Mouse (Mus musculus): ENCODE results near the gene Jpt1. TPM values are rescaled to one million over a fixed set of nuclear protein-coding genes. Genes with fewer than 3 reads are reported as not detected.

Jpt1 gene
- polyA plus RNA-seq, 1 experiment from 2014 or later, result 995 TPM

DNA sequence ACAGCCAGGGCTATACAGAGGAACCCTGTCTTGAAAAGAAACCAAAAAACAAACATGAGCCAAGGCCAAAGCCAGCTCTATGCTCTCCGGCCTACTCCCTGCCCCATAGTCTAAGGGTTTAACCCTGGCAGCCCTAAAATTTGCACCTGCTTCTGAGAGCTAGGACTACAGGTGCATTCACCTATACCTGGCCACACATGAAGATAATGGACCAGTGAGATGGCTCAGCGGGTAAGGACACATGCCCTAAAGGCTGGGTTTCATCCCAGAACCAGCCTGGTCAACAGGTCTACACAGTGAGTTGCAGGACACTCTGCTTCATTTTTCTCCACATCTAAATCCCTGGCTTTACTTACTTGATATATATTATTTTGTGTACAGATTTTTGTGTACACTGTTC, 8.1 kb upstream of the Jpt1 start:
- no peak for DNase-seq (ENCODE audit: low spot score)
- H3K9me3 ChIP-seq, result no peaks in the 10 kb centered on the region
- peaks cover 65% of the 10 kb centered on the region for H3K36me3 ChIP-seq
- WGBS, result 95% methylated on average over 2 of the region's 2 CpGs
- no peaks in the 10 kb centered on the region for H3K4me1 ChIP-seq (replicated peaks)
- no peaks in the 10 kb centered on the region for H3K27me3 ChIP-seq (ENCODE audit: insufficient read depth, poor library complexity, severe bottlenecking)
- no peak overlapping the region for H3K27ac ChIP-seq
- H3K4me3 ChIP-seq, result no peak overlapping the region

DNA sequence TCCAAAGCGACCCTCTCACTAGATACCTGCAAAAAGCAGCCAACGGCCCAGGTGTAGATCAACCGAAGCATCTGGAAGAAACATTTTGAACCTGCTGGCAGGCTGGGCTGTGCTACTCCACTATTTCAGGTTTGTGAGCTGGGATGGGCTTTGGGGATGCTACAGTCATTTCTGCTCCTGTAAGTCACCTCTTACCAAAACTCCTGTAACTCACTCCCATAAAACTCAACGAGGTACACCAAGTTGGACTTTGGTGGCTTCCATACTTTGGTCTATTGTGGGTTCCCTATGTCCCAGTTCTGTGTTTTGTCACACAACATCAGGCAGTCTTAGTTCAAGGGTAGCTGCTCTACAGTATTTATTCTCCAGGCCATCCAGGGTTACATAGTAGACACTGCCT, 6.9 kb upstream of the Jpt1 start:
- no peak overlapping the region for H3K27ac ChIP-seq
- no peak for DNase-seq (ENCODE audit: low spot score)
- no peak overlapping the region for H3K4me3 ChIP-seq
- no peaks in the 10 kb centered on the region for H3K4me1 ChIP-seq (replicated peaks)
- WGBS, result 90% methylated on average over 4 of the region's 4 CpGs
- no peaks in the 10 kb centered on the region for H3K9me3 ChIP-seq
- peaks cover 53% of the 10 kb centered on the region for H3K36me3 ChIP-seq
- H3K27me3 ChIP-seq (ENCODE audit: insufficient read depth, poor library complexity, severe bottlenecking), result no peaks in the 10 kb centered on the region

DNA sequence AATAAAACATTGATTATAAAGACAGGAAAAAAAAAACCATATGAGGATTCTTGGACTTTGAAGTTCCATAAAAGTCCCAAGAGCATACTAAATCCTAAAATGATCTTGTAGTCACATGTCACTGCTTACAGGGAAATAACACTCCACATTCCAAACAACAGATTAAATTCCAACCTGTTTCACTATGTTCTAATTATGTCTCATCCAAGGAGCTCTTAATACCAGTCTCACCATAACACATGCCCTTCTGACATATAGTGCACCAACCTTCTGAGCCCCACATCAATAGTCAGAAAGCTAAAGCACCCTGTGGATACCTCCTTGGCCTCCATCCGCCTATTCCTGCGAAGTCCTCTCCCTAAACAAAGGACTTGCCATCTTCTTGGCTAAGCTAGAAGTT, 6.0 kb upstream of the Jpt1 start:
- 0 out of 2 replicates have a peak, but pooled peaks cover under 1% of the 10 kb centered on the region for H3K4me1 ChIP-seq (replicated peaks)
- no peak for DNase-seq (ENCODE audit: low spot score)
- peaks cover 44% of the 10 kb centered on the region for H3K36me3 ChIP-seq
- no peak overlapping the region for H3K4me3 ChIP-seq
- H3K9me3 ChIP-seq, result no peaks in the 10 kb centered on the region
- no peak overlapping the region for H3K27ac ChIP-seq
- 57% methylated on average over 2 of the region's 2 CpGs for WGBS
- H3K27me3 ChIP-seq (ENCODE audit: insufficient read depth, poor library complexity, severe bottlenecking), result no peaks in the 10 kb centered on the region

DNA sequence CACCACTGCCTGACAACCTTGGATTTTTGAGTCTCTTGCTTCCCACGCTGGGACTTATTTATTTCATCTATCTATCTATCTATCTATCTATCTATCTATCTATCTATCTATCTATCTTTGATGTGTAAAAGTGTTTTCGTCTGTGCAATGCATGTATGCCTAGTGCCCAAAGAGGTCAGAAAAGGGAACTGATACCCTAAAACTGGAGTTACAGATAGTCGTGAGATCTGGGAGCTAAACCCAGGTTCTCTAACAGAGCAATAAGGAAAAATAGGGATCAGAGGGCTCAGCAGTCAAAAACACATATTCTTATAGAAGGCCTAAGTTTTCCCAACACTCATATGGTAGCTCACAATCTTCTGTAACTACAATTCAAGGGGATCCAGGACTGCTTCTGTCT, 5.4 kb upstream of the Jpt1 start:
- H3K9me3 ChIP-seq, result no peaks in the 10 kb centered on the region
- H3K4me1 ChIP-seq (replicated peaks), result 0 out of 2 replicates have a peak, but pooled peaks cover 5% of the 10 kb centered on the region
- peaks cover 38% of the 10 kb centered on the region for H3K36me3 ChIP-seq
- no peak overlapping the region for H3K27ac ChIP-seq
- DNase-seq (ENCODE audit: low spot score), result no peak
- 89% methylated on average over 3 of the region's 3 CpGs for WGBS
- no peak overlapping the region for H3K4me3 ChIP-seq
- H3K27me3 ChIP-seq (ENCODE audit: insufficient read depth, poor library complexity, severe bottlenecking), result no peaks in the 10 kb centered on the region

DNA sequence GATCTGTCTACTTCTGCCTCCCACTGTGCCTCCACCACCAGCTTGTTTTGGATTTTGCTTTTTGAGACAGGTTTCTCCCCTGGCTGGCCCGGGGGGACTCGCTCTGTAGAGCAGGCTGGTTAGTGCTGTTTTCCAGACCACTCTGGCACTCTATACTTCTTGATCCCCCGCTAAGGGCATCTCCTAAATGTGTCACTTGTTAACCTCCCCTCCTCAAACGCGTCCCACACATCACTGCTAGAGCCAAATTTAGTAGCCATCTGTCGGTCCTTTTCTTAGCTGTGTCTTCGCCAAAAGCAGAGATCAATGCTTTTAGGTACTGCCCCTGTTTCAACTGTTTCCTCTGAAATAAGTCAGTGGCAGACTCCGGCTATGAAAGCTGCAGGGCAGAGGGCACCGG, 4.5 kb upstream of the Jpt1 start:
- peaks cover 29% of the 10 kb centered on the region for H3K36me3 ChIP-seq
- no peaks in the 10 kb centered on the region for H3K9me3 ChIP-seq
- DNase-seq (ENCODE audit: low spot score), result no peak
- WGBS, result 80% methylated on average over 9 of the region's 9 CpGs
- H3K4me3 ChIP-seq, result no peak overlapping the region
- H3K27me3 ChIP-seq (ENCODE audit: insufficient read depth, poor library complexity, severe bottlenecking), result no peaks in the 10 kb centered on the region
- no peak overlapping the region for H3K27ac ChIP-seq
- 0 out of 2 replicates have a peak, but pooled peaks cover 5% of the 10 kb centered on the region for H3K4me1 ChIP-seq (replicated peaks)

DNA sequence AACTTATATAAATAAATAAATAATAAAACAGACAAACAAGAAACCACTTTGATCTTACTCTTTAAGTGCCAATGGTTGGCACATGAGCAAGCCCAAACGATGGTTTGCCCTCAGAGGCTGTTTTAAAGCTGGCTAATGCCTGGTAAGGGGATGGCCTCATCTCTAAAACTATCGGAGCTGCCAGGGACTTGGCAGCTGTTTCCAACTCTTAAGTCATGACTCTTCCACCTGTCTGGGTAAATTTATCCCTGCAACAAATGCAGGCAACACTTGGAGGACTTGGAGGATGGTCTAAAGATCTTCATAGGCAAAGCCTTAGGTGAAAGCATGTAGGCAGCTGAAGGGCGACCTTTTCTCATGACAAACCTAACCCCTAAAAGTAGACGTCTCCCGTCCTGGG, 2.8 kb upstream of the Jpt1 start:
- Histone ChIP-seq H3K27ac (no peak overlapping the region), H3K36me3 (peaks cover 17% of the 10 kb centered on the region), H3K4me1 (replicated peaks) (peaks cover 18% of the 10 kb centered on the region), H3K9me3 (no peaks in the 10 kb centered on the region), H3K27me3 (ENCODE audit: insufficient read depth, poor library complexity, severe bottlenecking) (no peaks in the 10 kb centered on the region), H3K4me3 (no peak overlapping the region)
- DNase-seq (ENCODE audit: low spot score), result no peak
- 86% methylated on average over 5 of the region's 5 CpGs for WGBS

DNA sequence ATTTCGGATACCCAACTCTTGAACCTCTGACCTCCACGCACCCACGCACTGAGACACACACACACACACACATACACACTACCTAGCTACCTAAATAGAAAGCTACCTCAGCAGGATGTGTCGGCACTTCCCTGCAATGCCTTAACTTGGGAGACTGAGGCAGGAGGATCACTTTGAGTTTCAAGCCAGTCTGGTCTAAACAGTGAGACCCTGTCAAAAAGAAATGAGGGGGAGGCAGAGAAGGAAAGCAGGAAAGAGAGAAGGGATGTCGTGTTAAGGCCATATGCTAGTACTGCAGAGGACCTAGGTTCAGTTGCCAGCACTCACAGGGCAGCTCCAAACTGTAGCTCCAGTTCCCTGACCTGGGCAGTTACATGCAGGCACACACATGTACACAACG, 834 bp upstream of the Jpt1 start:
- H3K9me3 ChIP-seq, result no peaks in the 10 kb centered on the region
- H3K4me1 ChIP-seq (replicated peaks), result peaks cover 38% of the 10 kb centered on the region
- 72% methylated on average over 6 of the region's 6 CpGs for WGBS
- DNase-seq (ENCODE audit: low spot score), result no peak
- no peak overlapping the region for H3K4me3 ChIP-seq
- no peaks in the 10 kb centered on the region for H3K27me3 ChIP-seq (ENCODE audit: insufficient read depth, poor library complexity, severe bottlenecking)
- H3K36me3 ChIP-seq, result no peaks in the 10 kb centered on the region
- peak overlapping the region; percentile 99; the same call in 1 of the 2 replicates for H3K27ac ChIP-seq

DNA sequence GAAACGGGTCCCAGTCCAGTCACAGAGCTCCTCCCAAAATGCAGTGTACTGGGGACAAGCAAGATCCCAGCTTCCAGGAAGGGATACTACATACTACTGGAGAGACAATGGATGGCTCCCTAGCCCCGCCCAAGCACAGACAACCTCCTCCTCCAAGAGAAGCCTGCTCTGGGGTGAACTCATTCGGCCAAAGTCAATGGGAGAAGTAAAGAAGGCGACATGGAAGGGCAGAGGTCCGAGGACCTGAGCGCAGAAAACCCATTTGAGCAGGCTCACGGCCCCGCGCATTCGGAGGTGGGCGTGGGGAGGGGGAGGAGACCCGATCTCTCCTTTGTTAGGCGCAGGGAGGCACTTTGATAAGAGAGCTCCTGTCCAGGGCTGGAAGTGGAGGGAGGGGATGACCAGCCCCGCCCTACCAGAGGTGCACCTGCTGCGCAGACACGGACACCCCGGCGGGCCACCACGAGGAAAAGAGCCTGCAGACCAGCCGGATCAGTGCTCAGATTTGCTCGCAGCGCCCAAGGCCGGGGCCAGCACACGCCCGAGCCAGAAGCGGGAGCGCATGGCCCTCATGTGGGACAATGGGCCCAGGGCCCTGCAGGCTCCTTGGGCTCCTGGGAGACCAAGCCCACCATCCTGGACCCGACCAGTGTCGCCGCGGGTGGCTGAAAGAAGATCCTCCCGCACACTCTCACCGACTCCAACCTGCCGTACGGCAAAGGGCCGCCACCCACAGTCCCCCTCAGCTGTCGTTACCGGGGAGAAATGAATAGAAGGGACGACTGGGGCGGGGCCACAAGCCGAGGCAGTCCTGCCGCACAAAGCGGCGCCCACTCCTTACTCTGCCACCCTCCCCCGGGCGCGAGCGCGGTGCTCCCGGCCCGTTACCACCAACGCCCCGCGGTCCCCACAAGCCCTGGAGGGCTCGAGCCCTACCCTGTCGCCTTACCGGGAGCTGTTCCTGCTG, 633 bp downstream of the Jpt1 start:
- Histone ChIP-seq H3K36me3 (peaks cover 4% of the 10 kb centered on the region), H3K4me1 (replicated peaks) (peaks cover 46% of the 10 kb centered on the region)
- under 1% methylated on average over 57 of the region's 57 CpGs for WGBS

DNA sequence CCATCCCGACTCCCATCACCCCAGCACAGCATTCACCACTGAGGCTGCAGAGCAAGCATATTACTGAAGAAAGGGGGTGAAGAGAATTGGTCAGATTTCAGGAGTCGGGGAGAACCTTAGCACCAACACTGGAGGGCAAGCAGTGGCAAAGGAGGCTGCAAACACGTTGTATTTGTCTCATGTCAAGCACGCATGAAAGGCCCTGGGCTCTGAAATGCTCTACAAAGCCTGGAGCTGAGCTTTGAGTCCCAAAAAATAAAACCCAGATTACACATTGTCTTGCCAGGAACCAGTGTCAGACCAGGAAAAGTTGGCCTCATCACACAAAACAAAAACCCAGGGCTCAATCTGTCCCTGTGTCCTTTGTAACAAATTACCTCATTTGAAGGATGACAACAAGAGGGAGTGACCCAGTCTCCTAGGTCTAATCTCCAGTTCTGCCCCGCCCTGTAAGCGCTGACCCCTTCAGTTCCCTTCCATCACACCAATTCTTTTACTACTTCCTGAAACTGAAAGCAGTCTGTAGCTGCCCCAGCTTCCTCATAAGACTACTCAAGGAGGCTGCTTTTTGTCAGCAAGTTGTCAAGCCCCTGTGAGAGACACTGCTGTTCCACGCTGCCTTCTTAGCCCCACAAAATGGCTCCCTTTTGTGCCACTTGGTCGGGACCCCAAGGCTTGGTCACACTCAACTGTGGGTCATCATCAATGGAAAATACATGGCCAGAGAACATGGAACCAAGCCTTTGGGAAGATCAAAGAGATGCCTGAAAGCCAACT, 1.6 kb downstream of the Jpt1 start:
- Histone ChIP-seq H3K27me3 (ENCODE audit: insufficient read depth, poor library complexity, severe bottlenecking) (no peaks in the 10 kb centered on the region), H3K4me3 (peak overlapping the region; percentile 100), H3K4me1 (replicated peaks) (peaks cover 55% of the 10 kb centered on the region), H3K9me3 (no peaks in the 10 kb centered on the region), H3K27ac (peak overlapping the region; percentile 99), H3K36me3 (peaks cover 13% of the 10 kb centered on the region)
- 40% methylated on average over 8 of the region's 8 CpGs for WGBS
- peak; percentile 21 for DNase-seq (ENCODE audit: low spot score)

More for the DNA sequence above, 633 bp downstream of the Jpt1 start:
- no peaks in the 10 kb centered on the region for H3K27me3 ChIP-seq (ENCODE audit: insufficient read depth, poor library complexity, severe bottlenecking)
- peak overlapping the region; percentile 99 for H3K27ac ChIP-seq
- H3K4me3 ChIP-seq, result peak overlapping the region; percentile 100
- peak; percentile 70 for DNase-seq (ENCODE audit: low spot score)
- no peaks in the 10 kb centered on the region for H3K9me3 ChIP-seq

DNA sequence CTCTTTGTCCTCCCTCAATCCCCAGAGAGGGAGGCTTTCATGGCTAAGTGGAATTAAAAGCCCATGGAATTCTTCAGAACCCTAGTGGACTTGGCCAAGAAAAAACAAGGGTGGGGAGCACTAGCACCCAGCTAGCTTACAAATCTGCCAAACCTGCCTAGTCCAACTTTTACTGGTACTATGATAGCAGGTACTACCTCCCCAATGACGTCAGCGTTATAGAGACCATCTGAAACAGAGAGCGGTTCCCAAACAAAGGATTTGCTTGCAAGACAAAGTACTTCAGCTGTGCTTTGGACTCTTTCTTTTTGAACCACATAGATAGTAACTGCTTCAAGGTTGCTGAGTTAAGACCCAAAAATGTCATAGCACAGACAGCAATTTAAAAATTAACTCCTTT, 2.2 kb downstream of the Jpt1 start:
- peak overlapping the region; percentile 100 for H3K4me3 ChIP-seq
- peak overlapping the region; percentile 99 for H3K27ac ChIP-seq
- no peaks in the 10 kb centered on the region for H3K9me3 ChIP-seq
- peaks cover 61% of the 10 kb centered on the region for H3K4me1 ChIP-seq (replicated peaks)
- peaks cover 19% of the 10 kb centered on the region for H3K36me3 ChIP-seq
- DNase-seq (ENCODE audit: low spot score), result no peak
- H3K27me3 ChIP-seq (ENCODE audit: insufficient read depth, poor library complexity, severe bottlenecking), result no peaks in the 10 kb centered on the region
- WGBS, result 47% methylated on average over 3 of the region's 3 CpGs

DNA sequence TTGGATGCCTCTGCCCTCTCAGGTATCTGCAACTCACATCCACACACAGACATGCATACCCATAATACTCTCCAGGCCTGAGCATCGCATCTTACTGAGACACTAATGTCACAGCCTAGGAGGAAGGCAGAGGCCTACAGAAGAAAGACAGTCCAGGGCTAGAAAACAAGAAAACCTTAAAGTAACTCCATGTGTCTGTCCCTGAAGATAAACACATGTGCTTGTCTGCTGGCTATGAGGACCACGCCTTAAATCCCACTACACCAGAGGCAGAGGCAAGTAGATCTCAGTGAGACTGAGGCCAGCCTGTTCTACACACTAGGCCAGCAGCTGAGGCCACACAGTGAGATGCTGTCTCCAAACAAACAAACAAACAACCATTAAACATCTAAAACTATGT, 3.1 kb downstream of the Jpt1 start:
- peak overlapping the region; percentile 99 for H3K27ac ChIP-seq
- no peaks in the 10 kb centered on the region for H3K9me3 ChIP-seq
- H3K36me3 ChIP-seq, result peaks cover 27% of the 10 kb centered on the region
- peak overlapping the region; percentile 100 for H3K4me3 ChIP-seq
- peaks cover 70% of the 10 kb centered on the region for H3K4me1 ChIP-seq (replicated peaks)
- DNase-seq (ENCODE audit: low spot score), result no peak
- H3K27me3 ChIP-seq (ENCODE audit: insufficient read depth, poor library complexity, severe bottlenecking), result no peaks in the 10 kb centered on the region
- whole genome bisulfite sequencing, result 74% methylated on average over 2 of the region's 2 CpGs

DNA sequence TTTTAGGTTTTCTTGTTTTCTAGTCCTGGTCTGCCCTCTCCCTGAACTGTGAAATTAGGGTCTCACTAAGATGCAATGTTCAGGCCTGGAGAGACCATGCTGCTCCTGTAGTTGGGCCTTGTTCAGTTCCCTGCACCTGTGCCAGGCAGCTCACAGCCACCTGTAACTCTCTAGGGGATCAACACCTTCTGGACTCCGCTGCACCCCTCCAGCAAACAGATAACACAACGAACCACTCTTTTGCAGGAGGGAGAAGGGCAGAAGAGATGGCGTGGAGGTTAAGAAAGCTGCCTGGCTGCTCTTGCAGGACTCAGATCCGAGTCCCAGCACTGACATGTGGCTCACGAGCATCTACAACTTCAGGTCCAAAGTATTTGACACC, 3.7 kb downstream of the Jpt1 start:
- 64% methylated on average over 5 of the region's 5 CpGs for WGBS
- Histone ChIP-seq H3K4me3 (peak overlapping the region; percentile 100), H3K27ac (peak overlapping the region; percentile 68)

More for the DNA sequence above, 3.7 kb downstream of the Jpt1 start:
- no peak for DNase-seq (ENCODE audit: low spot score)
- Histone ChIP-seq H3K27me3 (ENCODE audit: insufficient read depth, poor library complexity, severe bottlenecking) (no peaks in the 10 kb centered on the region), H3K9me3 (no peaks in the 10 kb centered on the region), H3K36me3 (peaks cover 34% of the 10 kb centered on the region), H3K4me1 (replicated peaks) (peaks cover 76% of the 10 kb centered on the region)
